Mouse (Mus musculus): ENCODE results near the gene Fkbp11. TPM values are rescaled to one million over a fixed set of nuclear protein-coding genes. Genes with fewer than 3 reads are reported as not detected.

The Fkbp11 gene
- polyA plus RNA-seq, 1 experiment from 2014 or later, result 3.5 TPM

GRCm38 (mm10) chr15:98717301-98717700 lies 10.7 kb downstream of the Fkbp11 start:
- no peak overlapping the region for H3K4me2 ChIP-seq (replicated peaks)

GRCm38 (mm10) chr15:98714230-98714652 lies 13.8 kb downstream of the Fkbp11 start:
- H3K27ac ChIP-seq (replicated peaks), result no peak overlapping the region
- no peak overlapping the region for H3K9ac ChIP-seq (replicated peaks)
- no peak for ATAC-seq (replicated peaks)
- H3K4me3 ChIP-seq, result no peak overlapping the region
- 61% methylated on average over 5 of the region's 5 CpGs for WGBS
- no peaks in the 10 kb centered on the region for H3K36me3 ChIP-seq
- no peaks in the 10 kb centered on the region for H3K9me3 ChIP-seq
- H3K4me2 ChIP-seq (replicated peaks), result no peak overlapping the region
- H3K27me3 ChIP-seq, result 0 out of 2 replicates have a peak, but pooled peaks cover 2% of the 10 kb centered on the region
- no peaks in the 10 kb centered on the region for H3K4me1 ChIP-seq

More at GRCm38 (mm10) chr15:98717301-98717700, 10.7 kb downstream of the Fkbp11 start:
- Histone ChIP-seq H3K36me3 (no peaks in the 10 kb centered on the region), H3K27ac (replicated peaks) (no peak overlapping the region), H3K9ac (replicated peaks) (no peak overlapping the region), H3K9me3 (no peaks in the 10 kb centered on the region), H3K4me3 (no peak overlapping the region), H3K4me1 (peaks cover 8% of the 10 kb centered on the region), H3K27me3 (no peaks in the 10 kb centered on the region)
- ATAC-seq (replicated peaks), result no peak
- WGBS, result 80% methylated on average over 16 of the region's 16 CpGs

GRCm38 (mm10) chr15:98710442-98710841 lies 17.6 kb downstream of the Fkbp11 start:
- no peak for ATAC-seq (replicated peaks)
- H3K27ac ChIP-seq (replicated peaks), result no peak overlapping the region
- no peaks in the 10 kb centered on the region for H3K4me1 ChIP-seq
- H3K27me3 ChIP-seq, result peaks cover 7% of the 10 kb centered on the region; the same call in 1 of the 2 replicates
- H3K9me3 ChIP-seq, result no peaks in the 10 kb centered on the region
- no peaks in the 10 kb centered on the region for H3K36me3 ChIP-seq
- 18% methylated on average over 9 of the region's 9 CpGs for WGBS
- H3K4me3 ChIP-seq, result no peak overlapping the region
- H3K9ac ChIP-seq (replicated peaks), result no peak overlapping the region
- no peak overlapping the region for H3K4me2 ChIP-seq (replicated peaks)

- Histone ChIP-seq H3K9ac (replicated peaks) (0 out of 2 replicates have a peak within 1 kb of the TSS, but pooled peaks have one; percentile 28), H3K36me3 (no peaks in the 10 kb centered on the region), H3K4me3 (peak within 1 kb of the TSS; percentile 41), H3K27ac (replicated peaks) (no peak within 1 kb of the TSS), H3K27me3 (peaks cover 11% of the 10 kb centered on the region; the same call in 1 of the 2 replicates), H3K4me2 (replicated peaks) (peak within 1 kb of the TSS; percentile 45), H3K4me1 (no peaks in the 10 kb centered on the region), H3K9me3 (no peaks in the 10 kb centered on the region)
- WGBS, result 18% methylated on average over 16 of the region's 16 CpGs
- no peak for ATAC-seq (replicated peaks)
These were observed 20.1 kb downstream of the Fkbp11 start, which contains the start of gene Ccdc65 for GRCm38 (mm10) chr15:98707766-98708372. Ccdc65 (plus strand) TSS chr15:98708207.

GRCm38 (mm10) chr15:98704312-98704711 lies 23.7 kb downstream of the Fkbp11 start:
- H3K4me2 ChIP-seq (replicated peaks), result no peak overlapping the region

GRCm38 (mm10) chr15:98699190-98700105 lies 28.6 kb downstream of the Fkbp11 start:
- peak overlapping the region; percentile 46 for H3K9ac ChIP-seq (replicated peaks)
- peaks cover 16% of the 10 kb centered on the region for H3K27me3 ChIP-seq
- ATAC-seq (replicated peaks), result peak; percentile 91
- H3K4me3 ChIP-seq, result peak overlapping the region; percentile 44
- no peaks in the 10 kb centered on the region for H3K9me3 ChIP-seq
- no peaks in the 10 kb centered on the region for H3K36me3 ChIP-seq
- peak overlapping the region; percentile 74 for H3K4me2 ChIP-seq (replicated peaks)
- peaks cover 11% of the 10 kb centered on the region for H3K4me1 ChIP-seq
- 3% methylated on average over 40 of the region's 40 CpGs for WGBS
- H3K27ac ChIP-seq (replicated peaks), result peak overlapping the region; percentile 73

More at GRCm38 (mm10) chr15:98704312-98704711, 23.7 kb downstream of the Fkbp11 start:
- WGBS, result 68% methylated on average over 9 of the region's 9 CpGs
- H3K27me3 ChIP-seq, result peaks cover 20% of the 10 kb centered on the region
- peaks cover 8% of the 10 kb centered on the region for H3K4me1 ChIP-seq
- no peak for ATAC-seq (replicated peaks)
- no peaks in the 10 kb centered on the region for H3K9me3 ChIP-seq
- no peak overlapping the region for H3K27ac ChIP-seq (replicated peaks)
- H3K36me3 ChIP-seq, result no peaks in the 10 kb centered on the region
- no peak overlapping the region for H3K9ac ChIP-seq (replicated peaks)
- no peak overlapping the region for H3K4me3 ChIP-seq

GRCm38 (mm10) chr15:98696216-98696615 lies 31.8 kb downstream of the Fkbp11 start:
- Histone ChIP-seq H3K4me2 (replicated peaks) (no peak overlapping the region), H3K27me3 (peaks cover 8% of the 10 kb centered on the region), H3K4me1 (peaks cover 20% of the 10 kb centered on the region), H3K9me3 (no peaks in the 10 kb centered on the region), H3K4me3 (no peak overlapping the region), H3K36me3 (no peaks in the 10 kb centered on the region), H3K9ac (replicated peaks) (no peak overlapping the region), H3K27ac (replicated peaks) (no peak overlapping the region)
- WGBS, result 53% methylated on average over 8 of the region's 8 CpGs
- ATAC-seq (replicated peaks), result no peak

GRCm38 (mm10) chr15:98695726-98696125 lies 32.3 kb downstream of the Fkbp11 start:
- H3K27me3 ChIP-seq, result peaks cover 3% of the 10 kb centered on the region
- H3K9ac ChIP-seq (replicated peaks), result no peak overlapping the region
- no peak overlapping the region for H3K4me3 ChIP-seq
- H3K4me1 ChIP-seq, result peaks cover 24% of the 10 kb centered on the region
- no peaks in the 10 kb centered on the region for H3K36me3 ChIP-seq
- 52% methylated on average over 9 of the region's 9 CpGs for WGBS
- H3K4me2 ChIP-seq (replicated peaks), result no peak overlapping the region
- no peak for ATAC-seq (replicated peaks)
- H3K9me3 ChIP-seq, result no peaks in the 10 kb centered on the region
- H3K27ac ChIP-seq (replicated peaks), result no peak overlapping the region

- H3K9ac ChIP-seq (replicated peaks), result no peak overlapping the region
- no peak overlapping the region for H3K4me3 ChIP-seq
- no peak overlapping the region for H3K27ac ChIP-seq (replicated peaks)
- H3K4me2 ChIP-seq (replicated peaks), result no peak overlapping the region
- H3K4me1 ChIP-seq, result peaks cover 13% of the 10 kb centered on the region
- H3K36me3 ChIP-seq, result no peaks in the 10 kb centered on the region
- no peaks in the 10 kb centered on the region for H3K27me3 ChIP-seq
- no peaks in the 10 kb centered on the region for H3K9me3 ChIP-seq
- 62% methylated on average over 11 of the region's 11 CpGs for WGBS
- no peak for ATAC-seq (replicated peaks)
These were observed 35.8 kb downstream of the Fkbp11 start for GRCm38 (mm10) chr15:98692171-98692715.

GRCm38 (mm10) chr15:98691486-98692147 lies 36.4 kb downstream of the Fkbp11 start:
- H3K36me3 ChIP-seq, result no peaks in the 10 kb centered on the region
- H3K27me3 ChIP-seq, result no peaks in the 10 kb centered on the region
- H3K27ac ChIP-seq (replicated peaks), result no peak overlapping the region
- peaks cover 13% of the 10 kb centered on the region for H3K4me1 ChIP-seq
- H3K4me2 ChIP-seq (replicated peaks), result no peak overlapping the region
- H3K4me3 ChIP-seq, result no peak overlapping the region
- no peaks in the 10 kb centered on the region for H3K9me3 ChIP-seq
- no peak overlapping the region for H3K9ac ChIP-seq (replicated peaks)
- WGBS, result 13% methylated on average over 7 of the region's 7 CpGs
- 0 out of 2 replicates have a peak, but pooled peaks have one; percentile 19 for ATAC-seq (replicated peaks)

GRCm38 (mm10) chr15:98689682-98690081 lies 38.3 kb downstream of the Fkbp11 start:
- ATAC-seq (replicated peaks), result no peak
- Histone ChIP-seq H3K27ac (replicated peaks) (no peak overlapping the region), H3K4me3 (no peak overlapping the region), H3K27me3 (no peaks in the 10 kb centered on the region), H3K4me2 (replicated peaks) (no peak overlapping the region), H3K9me3 (no peaks in the 10 kb centered on the region), H3K4me1 (peaks cover 13% of the 10 kb centered on the region), H3K9ac (replicated peaks) (no peak overlapping the region), H3K36me3 (no peaks in the 10 kb centered on the region)
- whole genome bisulfite sequencing, result 83% methylated on average over 2 of the region's 2 CpGs

All from forebrain, embryonic 15.5 days (tissue).